Mouse (Mus musculus): Measurements from ENCODE around the gene Ccin.

GRCm38 (mm10) chr4:44004623-44005409 is 21.5 kb downstream of the Ccin start:
- TF ChIP-seq CTCF (conservative IDR thresholded peaks at IDR 0.05; ENCODE audit: low read length) = no peak
- no peak for TF ChIP-seq NANOG (IDR thresholded peaks at IDR 0.05; ENCODE audit: borderline replicate concordance, low read length)
